Mouse (Mus musculus) ES-CJ7 (cell line): Measurements from ENCODE around the gene Tmem205.

Source experiments
- DNase-seq: peaks from one replicate; pipeline ENCODE4 v3.0.0; 2011; ENCODE audit warnings: low read depth, low spot score

Gene Tmem205

GRCm38 (mm10) chr9:21917493-21918034, 9.8 kb downstream of the Tmem205 start:
- no peak for DNase-seq

DNA sequence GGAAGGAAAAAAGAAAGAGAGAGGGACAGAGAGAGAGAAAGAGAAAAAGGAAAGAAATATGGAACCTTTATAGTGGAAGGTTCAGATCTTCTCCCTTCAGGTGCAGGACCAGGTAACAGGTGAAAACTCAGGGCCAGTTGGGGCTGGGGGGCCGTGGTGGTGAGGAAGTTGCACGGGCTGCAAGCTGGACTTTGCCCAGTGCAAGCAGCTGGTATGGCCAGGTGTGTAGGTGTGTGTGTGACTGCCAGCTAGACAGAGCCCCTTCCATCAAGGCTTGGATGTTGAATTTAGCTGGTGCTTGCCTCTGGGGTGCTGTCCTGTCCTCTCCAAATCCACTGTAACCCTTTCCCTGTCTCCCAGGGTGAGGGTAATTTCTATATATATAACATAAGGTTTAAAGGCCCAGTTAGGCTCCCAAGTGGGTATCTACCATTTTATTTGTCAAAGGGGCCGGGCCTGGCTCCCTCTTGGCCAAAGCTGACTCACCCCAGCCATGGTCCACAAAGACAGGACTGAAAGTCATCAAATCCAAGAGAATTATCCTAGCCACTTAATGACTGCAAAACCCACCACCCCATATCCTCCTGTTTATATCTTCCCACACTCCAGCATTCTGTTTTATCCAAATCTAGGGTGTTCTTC, 10.4 kb downstream of the Tmem205 start:
- DNase-seq, result no peak

DNA sequence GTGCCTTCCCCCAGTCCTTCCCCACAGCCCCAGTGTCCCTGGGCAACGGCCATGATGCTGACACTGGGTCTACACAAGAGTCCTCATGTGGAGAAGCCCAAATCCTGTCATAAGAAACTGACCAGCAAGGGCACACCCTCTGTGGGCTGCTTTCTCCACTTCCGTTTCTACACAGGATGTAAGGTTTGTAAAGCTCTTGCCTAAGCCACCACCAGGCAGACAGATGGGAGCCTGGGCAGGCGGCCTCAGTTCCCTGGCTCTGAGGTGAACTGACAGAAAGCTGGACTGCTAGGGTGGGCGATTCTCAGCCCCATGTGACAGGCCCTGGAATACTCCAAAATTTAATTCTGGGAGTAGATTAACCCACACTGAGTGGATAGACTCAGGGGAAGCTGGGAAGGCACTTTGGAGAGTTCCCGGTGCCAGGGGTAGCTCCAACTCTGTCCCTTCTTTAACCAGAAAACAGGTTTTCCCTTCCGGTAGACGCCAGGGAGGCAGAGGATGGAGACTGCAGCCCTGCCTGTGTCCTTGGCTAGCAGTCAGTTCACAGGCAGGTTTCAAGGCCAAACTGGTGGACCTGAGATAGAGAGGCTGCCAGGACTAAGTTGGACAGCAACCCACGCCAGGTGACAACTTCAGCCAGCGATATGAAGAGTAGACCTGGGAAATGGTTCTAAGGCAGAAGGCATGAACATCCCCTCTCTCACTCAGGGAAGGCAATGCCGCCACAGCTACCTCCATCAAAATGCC, 17.7 kb downstream of the Tmem205 start:
- DNase-seq, result no peak

- no peak for DNase-seq
Observed at GRCm38 (mm10) chr9:21908216-21908615, 19.1 kb downstream of the Tmem205 start.

DNA sequence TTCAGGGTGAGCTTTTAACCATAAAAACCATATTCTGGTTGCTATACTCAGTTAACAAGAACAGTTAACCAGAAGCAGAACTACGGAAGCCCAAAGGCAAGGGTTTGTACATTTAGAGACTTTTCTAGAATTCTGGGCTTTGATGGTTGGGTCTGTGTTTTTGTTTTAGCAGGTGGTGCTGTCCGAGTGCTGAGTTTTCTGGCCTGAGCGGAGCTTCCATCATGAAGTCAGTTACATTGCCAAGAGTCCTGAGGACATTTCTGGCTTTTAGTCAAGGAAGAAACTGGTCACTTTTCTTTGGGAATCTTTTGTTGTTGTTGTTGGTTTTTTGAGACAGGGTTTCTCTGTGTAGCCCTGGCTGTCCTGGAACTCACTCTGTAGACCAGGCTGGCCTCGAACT, 23.3 kb downstream of the Tmem205 start:
- no peak for DNase-seq

DNA sequence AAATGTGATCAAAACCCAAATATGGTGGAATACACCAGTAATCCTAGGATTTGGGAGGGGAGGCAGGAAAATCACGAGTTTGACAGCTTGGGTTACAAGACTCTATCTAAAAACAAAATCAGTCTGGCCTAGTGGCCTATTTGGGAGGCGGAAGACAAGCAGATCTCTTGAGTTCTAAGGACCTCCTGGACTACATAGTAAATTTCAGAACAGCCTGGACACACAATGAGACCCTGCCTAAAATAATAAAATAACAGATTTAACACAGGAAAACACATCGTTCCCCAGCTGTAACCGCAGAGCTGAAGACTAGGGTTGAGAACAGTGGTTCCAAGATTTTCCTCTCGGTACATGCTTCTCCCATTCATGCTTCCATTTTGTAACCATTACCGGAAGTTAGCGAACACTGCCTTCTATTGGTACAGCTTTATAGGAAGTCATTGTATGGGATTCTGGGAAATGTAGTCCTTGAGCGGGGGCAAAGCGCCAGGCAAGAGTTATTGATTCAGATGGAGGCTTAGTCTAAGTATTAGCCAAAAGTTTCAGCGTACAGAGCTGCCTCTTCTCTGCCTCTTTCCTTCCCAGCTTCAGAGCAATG, 26.0 kb downstream of the Tmem205 start:
- DNase-seq, result peak; percentile 82

GRCm38 (mm10) chr9:21889229-21889628, 38.1 kb downstream of the Tmem205 start:
- no peak for DNase-seq

GRCm38 (mm10) chr9:21876601-21877000, 50.8 kb downstream of the Tmem205 start:
- DNase-seq, result peak; percentile 71

- no peak for DNase-seq
Observed at GRCm38 (mm10) chr9:21872204-21872603, 55.2 kb downstream of the Tmem205 start.
